Mouse (Mus musculus) adrenal gland, adult 18-20 months (tissue): ENCODE measurements around the gene Plin5. TPM values are rescaled to one million over a fixed set of nuclear protein-coding genes. Genes with fewer than 3 reads are reported as not detected.
A peak's percentile ranks its signal among the peaks of the same experiment; 100 is the strongest.

ENCODE experiments used
- DNase-seq, 2 experiments: peaks; one replicate each; pipeline ENCODE4 v3.0.0; 2021 to 2022; ENCODE audit warnings: low spot score in 2 of 2
- total RNA-seq, 2 experiments: library from RNA; stranded (reverse); gene quantifications; 1 replicate in 1 of 2; 2 replicates in 1 of 2; pipeline ENCODE4 v1.2.3; 2021

Plin5 gene
- total RNA-seq, 2 experiments from 2014 or later, result 53.7 to 67.4 TPM

DNA sequence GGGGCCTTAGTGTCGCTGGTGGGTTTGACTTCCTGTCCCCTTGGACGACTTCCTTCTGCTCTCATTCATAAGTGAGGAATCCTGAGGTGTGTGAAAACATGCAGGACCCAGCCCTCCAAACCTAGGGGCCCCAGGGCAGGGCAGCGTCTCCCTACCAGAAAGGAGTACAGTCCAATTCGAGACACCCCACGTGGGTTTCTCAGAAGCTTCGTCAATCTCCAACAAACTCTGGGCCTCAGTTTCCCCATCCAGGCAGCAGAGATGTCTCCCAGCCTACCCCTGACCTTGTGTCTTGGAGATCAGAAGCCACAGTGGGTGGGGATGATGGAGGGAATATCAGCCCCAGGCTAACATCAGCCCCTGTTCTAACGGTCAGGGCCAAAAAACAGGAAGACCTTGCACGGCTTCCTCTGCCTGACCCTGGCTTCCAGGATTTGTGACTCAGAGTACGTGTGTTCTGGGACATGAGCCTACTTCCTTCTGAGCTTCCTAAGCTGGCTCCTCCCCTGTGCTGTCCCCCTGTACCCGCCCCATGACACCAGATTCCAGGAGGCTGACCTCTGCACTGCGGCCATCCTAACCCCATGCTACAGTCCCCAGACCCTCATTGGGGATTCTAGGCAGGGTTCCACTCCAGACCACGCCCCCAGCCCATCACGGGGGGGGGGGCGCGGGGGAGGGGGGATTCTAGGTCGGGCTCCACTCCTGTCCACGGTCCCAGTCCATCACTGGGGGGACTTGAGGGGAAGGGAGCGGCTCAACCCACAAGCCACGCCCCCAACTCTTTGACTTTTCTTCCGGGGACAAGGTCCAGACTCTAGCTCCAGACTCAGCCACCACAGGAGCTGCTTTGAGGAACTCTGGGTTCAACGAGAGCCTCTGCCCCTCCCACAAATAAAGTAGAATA, 16.3 kb upstream of the Plin5 start:
- DNase-seq, result peak; percentile 56 to 60

GRCm38 (mm10) chr17:56132661-56133060, 15.3 kb upstream of the Plin5 start:
- peak; percentile 65 to 73 for DNase-seq

DNA sequence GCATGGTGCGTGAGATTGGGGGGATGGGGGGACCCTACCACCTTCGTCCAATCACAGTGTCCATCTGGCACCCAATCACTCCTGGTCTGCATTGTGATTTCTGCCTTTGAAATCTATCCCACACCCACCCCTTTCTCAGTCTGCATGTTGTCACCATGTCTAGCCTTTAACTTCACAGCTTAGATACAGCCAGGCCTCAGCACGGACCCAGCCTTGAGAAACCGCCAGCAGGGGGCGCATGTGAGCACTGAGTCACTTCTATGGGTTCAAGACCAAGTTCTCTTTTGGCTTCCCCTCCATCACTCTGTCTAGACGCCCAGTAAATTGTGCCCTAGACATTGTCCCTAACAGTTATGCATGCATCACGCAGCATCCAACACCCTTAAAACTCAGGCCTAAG, 14.4 kb upstream of the Plin5 start:
- DNase-seq, result peak; percentile 72 to 78

DNA sequence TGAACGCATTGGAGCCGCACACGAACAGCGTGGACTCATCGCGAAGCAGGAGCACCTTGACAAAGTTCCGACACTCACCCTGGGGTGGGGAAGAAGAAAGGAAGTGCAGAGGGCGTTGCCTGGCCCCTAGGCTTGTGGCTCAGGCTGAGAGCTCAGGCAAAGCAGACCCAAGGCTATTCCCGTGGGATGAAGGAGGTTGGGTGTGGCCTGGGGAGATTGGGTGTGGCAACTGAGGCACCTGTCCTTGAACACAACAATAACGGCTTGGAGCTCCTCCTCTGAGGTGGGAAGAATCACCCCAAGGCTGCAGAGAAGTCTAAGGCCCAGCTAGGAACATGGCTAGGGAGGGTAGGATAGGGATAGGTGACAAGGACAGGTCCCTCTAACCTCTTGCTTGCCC, 13.7 kb upstream of the Plin5 start:
- DNase-seq, result no peak

DNA sequence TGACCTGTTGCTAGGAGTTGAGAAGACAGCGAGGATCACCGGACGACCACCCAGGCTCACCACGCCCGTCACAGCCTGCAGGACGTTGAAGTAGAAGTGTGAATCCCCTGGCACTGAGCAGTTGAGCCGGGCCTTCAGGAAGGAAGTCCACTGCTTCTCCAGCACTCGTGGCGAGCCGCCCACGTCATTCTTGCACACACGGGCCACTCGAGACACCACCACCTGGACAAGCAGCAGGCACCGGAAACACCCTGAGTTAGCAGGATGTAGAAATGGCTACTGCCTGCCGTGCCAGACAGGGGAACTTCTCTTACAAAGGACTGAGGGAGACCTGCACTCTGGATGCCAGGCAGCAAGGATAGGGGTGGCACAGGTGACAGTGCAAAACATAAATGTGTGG, 10.8 kb upstream of the Plin5 start:
- no peak for DNase-seq

DNA sequence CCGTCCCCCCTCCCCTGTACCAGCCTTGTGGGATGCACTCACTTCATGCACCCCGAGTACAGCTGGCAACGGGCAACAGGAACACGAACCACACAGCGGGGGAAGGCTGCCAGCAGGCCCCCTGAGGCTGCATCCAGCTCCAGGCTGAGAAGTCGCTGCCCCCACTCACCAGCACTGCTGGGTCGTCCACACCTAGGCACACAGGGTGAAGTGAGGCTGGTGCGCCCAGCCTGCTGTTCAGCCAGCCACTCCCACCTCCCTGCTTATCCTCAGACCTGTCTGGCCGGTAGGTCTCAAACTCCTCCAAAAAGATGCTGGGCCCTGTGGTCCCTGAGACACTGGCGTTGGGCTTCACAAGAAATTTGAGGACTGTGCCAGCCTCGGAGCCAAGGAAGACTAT, 8.8 kb upstream of the Plin5 start:
- DNase-seq, result no peak

DNA sequence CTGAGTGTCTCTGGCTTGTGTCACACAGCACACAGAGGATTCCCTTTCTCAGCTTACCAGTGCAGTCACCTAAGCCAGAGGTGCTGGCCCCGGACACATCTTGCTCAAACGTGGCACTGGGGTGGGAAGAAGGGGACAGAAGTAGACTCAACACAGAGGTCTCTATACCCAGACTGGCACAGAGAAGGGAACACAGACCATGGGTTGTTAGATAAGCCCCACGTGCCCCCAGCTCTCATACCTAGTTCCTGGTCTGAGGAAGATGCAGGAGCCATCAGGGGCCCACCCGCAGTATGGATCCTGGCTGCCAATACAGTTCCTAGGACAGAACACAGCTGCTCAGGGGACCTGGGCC, 7.9 kb upstream of the Plin5 start:
- DNase-seq, result no peak

DNA sequence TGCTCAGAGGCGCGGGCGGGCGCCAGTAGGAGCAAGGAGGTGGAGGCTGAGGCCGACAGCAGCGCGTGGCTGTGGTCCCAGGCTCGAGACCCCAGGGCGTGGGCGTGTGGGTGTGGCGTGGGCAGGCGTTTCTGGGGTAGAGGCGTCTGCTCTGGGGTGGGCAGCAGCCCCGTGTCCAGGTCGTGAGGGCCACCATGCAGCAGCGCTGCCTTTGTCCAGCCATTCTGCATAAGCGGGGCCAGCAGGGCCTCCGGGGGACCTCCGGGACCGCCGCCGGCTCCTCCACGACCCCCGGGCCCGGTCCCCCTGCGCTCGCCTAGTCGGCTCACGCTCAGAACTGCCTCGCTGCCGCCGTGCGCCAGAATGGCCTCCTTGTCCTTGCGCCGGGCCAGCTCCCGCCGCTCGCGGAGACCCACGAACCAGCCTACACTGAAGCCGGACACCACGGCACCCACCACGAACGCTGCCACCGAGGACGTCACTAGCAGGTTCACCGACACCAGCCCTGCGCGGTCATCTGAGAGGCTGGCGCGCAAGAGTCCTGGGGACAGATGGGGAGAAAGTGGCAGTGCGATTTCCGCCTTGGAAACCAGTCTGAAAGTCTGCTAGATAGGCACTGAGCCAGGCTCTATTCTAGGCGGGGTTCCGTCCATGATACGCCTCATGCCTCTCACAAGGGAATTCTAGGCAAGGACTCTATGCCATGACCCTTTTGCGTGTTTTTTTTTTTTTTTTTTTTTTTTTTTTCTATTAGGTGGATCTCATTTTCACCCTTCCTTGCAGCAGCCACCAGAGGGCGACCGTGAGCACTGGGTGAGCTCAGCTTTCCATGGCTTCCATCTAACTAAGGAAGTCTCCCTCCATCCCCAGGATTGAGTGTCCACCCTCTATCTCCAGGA, 7.2 kb upstream of the Plin5 start:
- peak; percentile 59 to 74 for DNase-seq

- no peak for DNase-seq
These were observed 6.4 kb upstream of the Plin5 start for GRCm38 (mm10) chr17:56123681-56124340.

GRCm38 (mm10) chr17:56123161-56123560, 5.8 kb upstream of the Plin5 start:
- no peak for DNase-seq

GRCm38 (mm10) chr17:56121826-56122225, 4.4 kb upstream of the Plin5 start, which contains the start of gene Lrg1:
Gene Lrg1, minus strand, starts transcription at chr17:56122001.
- no peak for DNase-seq

GRCm38 (mm10) chr17:56119981-56120880, 2.8 kb upstream of the Plin5 start:
- peak; percentile 55 to 67 for DNase-seq

- DNase-seq, result no peak
These were observed 2.0 kb upstream of the Plin5 start for GRCm38 (mm10) chr17:56119431-56119830.

DNA sequence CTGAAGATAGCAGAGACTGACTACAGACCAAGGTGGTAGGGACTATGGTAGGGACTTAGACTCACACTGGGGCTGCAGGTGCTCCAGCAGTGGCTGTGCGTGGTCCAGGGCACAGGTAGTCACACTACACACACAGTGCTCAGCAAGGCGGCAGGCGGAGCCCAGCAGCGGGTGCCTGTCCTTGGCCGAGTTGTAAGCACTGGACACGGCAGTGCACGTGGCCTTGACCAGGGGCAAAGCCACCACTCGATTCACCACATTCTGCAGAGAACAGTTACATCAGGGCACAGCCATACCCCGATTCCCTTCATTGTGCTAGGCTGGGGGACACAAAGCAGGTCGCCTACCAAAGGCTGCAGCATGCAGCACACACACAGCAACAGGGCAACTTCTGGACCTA, 1.2 kb downstream of the Plin5 start:
- DNase-seq, result peak in 1 of 2 experiments; percentile 52

DNA sequence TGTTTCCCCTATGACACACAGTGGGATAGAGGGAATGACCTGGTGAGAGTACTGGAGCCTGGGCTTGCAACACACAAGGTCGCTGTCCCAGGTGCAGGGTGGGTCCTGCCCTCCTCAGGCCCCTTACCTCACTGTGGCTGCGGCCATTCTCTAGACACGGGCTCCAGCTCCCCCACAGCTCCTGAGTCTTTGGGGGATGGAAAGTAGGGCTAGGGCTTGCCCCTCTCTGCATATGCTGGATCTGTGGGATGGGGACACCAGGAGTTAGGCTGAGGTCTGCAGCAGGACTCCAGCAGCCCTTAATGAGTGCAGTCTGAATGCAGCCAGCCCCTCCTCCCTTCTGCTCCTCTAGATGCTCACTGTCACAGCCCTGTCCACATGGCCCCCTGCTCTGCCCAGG, 4.7 kb downstream of the Plin5 start:
- no peak for DNase-seq

GRCm38 (mm10) chr17:56111864-56112263, 5.5 kb downstream of the Plin5 start:
- peak; percentile 60 to 66 for DNase-seq

DNA sequence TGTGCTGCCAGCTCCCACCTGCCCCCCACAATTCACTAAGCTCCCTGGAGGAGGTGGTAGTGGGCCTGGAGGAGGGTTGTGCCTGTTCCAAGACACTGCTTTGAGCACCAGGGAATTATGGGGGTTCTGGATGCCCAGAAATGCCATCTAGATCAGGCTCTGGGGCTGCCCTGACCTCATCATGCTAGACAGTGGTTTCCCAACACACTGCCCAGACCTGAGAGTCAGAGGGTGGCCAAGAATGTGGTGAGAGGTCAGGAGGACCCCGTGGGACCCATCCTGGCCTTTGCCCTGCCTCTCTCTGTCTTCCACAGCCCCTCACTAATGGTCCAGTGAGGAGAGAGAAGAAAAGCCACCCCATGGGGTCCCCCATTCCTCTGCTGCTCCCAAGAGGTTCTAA, 6.4 kb downstream of the Plin5 start:
- peak in 1 of 2 experiments; percentile 27 for DNase-seq

DNA sequence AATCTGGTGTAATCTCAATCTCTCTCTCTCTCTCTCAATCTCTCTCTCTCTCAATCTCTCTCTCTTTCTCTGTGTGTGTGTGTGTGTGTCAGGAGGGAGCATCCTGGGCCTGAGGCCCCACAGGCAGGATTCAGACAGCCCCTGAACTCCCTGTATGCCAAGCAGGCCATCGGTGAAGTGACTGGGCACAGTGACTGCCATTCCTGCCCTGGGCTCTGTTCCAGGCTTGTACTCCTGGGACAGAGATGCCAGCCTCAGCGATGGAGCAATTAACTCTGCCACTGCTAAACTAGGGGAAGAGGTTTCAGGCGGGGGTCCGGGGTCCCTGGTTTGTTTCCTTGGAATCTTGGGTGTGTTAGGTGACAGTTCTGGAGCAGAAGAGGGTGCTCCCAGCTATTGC, 6.8 kb downstream of the Plin5 start:
- DNase-seq, result peak in 1 of 2 experiments; percentile 47

- DNase-seq, result peak in 1 of 2 experiments; percentile 43
These were observed 8.0 kb downstream of the Plin5 start, which contains the start of gene Plin4 for GRCm38 (mm10) chr17:56109219-56110051. Gene Plin4, minus strand, starts transcription at chr17:56109803.
